Mouse (Mus musculus) lung, embryonic 14.5 days (tissue): ENCODE data around the gene Slc22a23. TPM values are rescaled to one million over a fixed set of nuclear protein-coding genes. Genes with fewer than 3 reads are reported as not detected.

ENCODE experiments used
- ATAC-seq: fragments of 200-750 bp; cut with Nextera tagmentation; 2 replicates; pipeline ENCODE4 v1.8.0; 2017; ENCODE audit warnings: mild to moderate bottlenecking, moderate TSS enrichment, moderate library complexity; ENCODE audit not compliant: insufficient read depth
- DNase-seq: peaks from one replicate; pipeline ENCODE4 v3.0.0-alpha.2; 2015
- H3K27ac ChIP-seq: fragments of 300-500 bp; sonication (generic); 2 replicates; pipeline ENCODE4 v1.5.1; 2014; ENCODE audit warnings: low read depth, mild to moderate bottlenecking, moderate library complexity
- H3K27me3 ChIP-seq: fragments of 300-500 bp; sonication (generic); 2 replicates; pipeline ENCODE4 v1.6.1; 2014; ENCODE audit warnings: low read length, control low read depth; ENCODE audit not compliant: insufficient read depth
- H3K36me3 ChIP-seq: fragments of 300-500 bp; sonication (generic); 2 replicates; pipeline ENCODE4 v1.6.1; 2014; ENCODE audit warnings: control low read depth; ENCODE audit not compliant: insufficient read depth
- H3K4me1 ChIP-seq: fragments of 300-500 bp; sonication (generic); 2 replicates; pipeline ENCODE4 v1.6.1; 2014; ENCODE audit warnings: antibody characterized with exemption, control low read depth; ENCODE audit not compliant: insufficient read depth
- H3K4me2 ChIP-seq: fragments of 300-500 bp; sonication (generic); 2 replicates; pipeline ENCODE4 v1.6.1; 2014; ENCODE audit warnings: mild to moderate bottlenecking
- H3K4me3 ChIP-seq: fragments of 300-500 bp; sonication (generic); 2 replicates; pipeline ENCODE4 v1.5.1; 2014; ENCODE audit warnings: low read depth, low read length
- H3K9ac ChIP-seq: fragments of 300-500 bp; sonication (generic); 2 replicates; pipeline ENCODE4 v1.6.1; 2014
- H3K9me3 ChIP-seq: fragments of 300-500 bp; sonication (generic); 2 replicates; pipeline ENCODE4 v1.6.1; 2016; ENCODE audit warnings: low read depth, low read length, control low read depth
- CTCF ChIP-seq: IDR thresholded peaks from 2 replicates; pipeline ENCODE4 v1.5.1; 2016; ENCODE audit warnings: antibody characterized with exemption, low read depth
- WGBS: fragments of 180-500 bp; shearing (Covaris S2); extraction: QIAGEN DNeasy Blood & Tissue Kit; methylation state at CpG from one replicate; pipeline ENCODE4 v1.1.7; 2014; 5-methylcytosine and 5-hydroxymethylcytosine counted together
- polyA plus RNA-seq: library from polyadenylated mRNA; unstranded; fragments of >200 nt; fragmentation: Nextera tagmentation; extraction: Ambion mirVana; gene quantifications from 2 replicates; pipeline ENCODE4 v1.2.1, GENCODE M21; 2014

The Slc22a23 gene
- polyA plus RNA-seq, 1 experiment from 2014 or later, result 7.5 TPM

- H3K27me3 ChIP-seq, result no peaks in the 10 kb centered on the region
- DNase-seq (no peak), ATAC-seq (no peak)
- H3K36me3 ChIP-seq, result no peaks in the 10 kb centered on the region
- no peak for TF ChIP-seq CTCF
- H3K9me3 ChIP-seq, result no peaks in the 10 kb centered on the region
- 79% methylated on average over 2 of the region's 2 CpGs for WGBS
- H3K4me3 ChIP-seq, result no peak overlapping the region
- no peak overlapping the region for H3K4me2 ChIP-seq
- no peak overlapping the region for H3K27ac ChIP-seq
- no peak overlapping the region for H3K9ac ChIP-seq
- peaks cover 3% of the 10 kb centered on the region; the same call in 1 of the 2 replicates for H3K4me1 ChIP-seq
Observed at GRCm38 (mm10) chr13:34289567-34289966, 55.4 kb downstream of the Slc22a23 start.

- no peak overlapping the region for H3K4me3 ChIP-seq
- H3K4me2 ChIP-seq, result no peak overlapping the region
- no peak for ATAC-seq
- H3K9ac ChIP-seq, result no peak overlapping the region
- H3K4me1 ChIP-seq, result peaks cover 3% of the 10 kb centered on the region; the same call in 1 of the 2 replicates
- H3K27me3 ChIP-seq, result no peaks in the 10 kb centered on the region
- TF ChIP-seq CTCF, result no peak
- DNase-seq, result no peak
- H3K36me3 ChIP-seq, result no peaks in the 10 kb centered on the region
- H3K9me3 ChIP-seq, result no peaks in the 10 kb centered on the region
- 65% methylated on average over 2 of the region's 2 CpGs for WGBS
- peak overlapping the region; percentile 79; the same call in 1 of the 2 replicates for H3K27ac ChIP-seq
Observed at GRCm38 (mm10) chr13:34288129-34288528, 56.9 kb downstream of the Slc22a23 start.

GRCm38 (mm10) chr13:34287601-34288083 is 57.3 kb downstream of the Slc22a23 start:
- no peaks in the 10 kb centered on the region for H3K27me3 ChIP-seq
- no peak for TF ChIP-seq CTCF
- H3K4me1 ChIP-seq, result peaks cover 3% of the 10 kb centered on the region; the same call in 1 of the 2 replicates
- H3K27ac ChIP-seq, result peak overlapping the region; percentile 79
- H3K9ac ChIP-seq, result no peak overlapping the region
- no peaks in the 10 kb centered on the region for H3K9me3 ChIP-seq
- DNase-seq (peak; percentile 60), ATAC-seq (no peak)
- H3K36me3 ChIP-seq, result no peaks in the 10 kb centered on the region
- WGBS, result 16% methylated on average over 9 of the region's 9 CpGs
- no peak overlapping the region for H3K4me3 ChIP-seq
- no peak overlapping the region for H3K4me2 ChIP-seq

GRCm38 (mm10) chr13:34281360-34281759 is 63.6 kb downstream of the Slc22a23 start:
- DNase-seq (no peak), ATAC-seq (no peak)
- Histone ChIP-seq H3K4me3 (no peak overlapping the region), H3K9me3 (no peaks in the 10 kb centered on the region), H3K4me1 (no peaks in the 10 kb centered on the region), H3K4me2 (no peak overlapping the region), H3K36me3 (no peaks in the 10 kb centered on the region), H3K9ac (no peak overlapping the region), H3K27me3 (no peaks in the 10 kb centered on the region), H3K27ac (no peak overlapping the region)
- 82% methylated on average over 6 of the region's 6 CpGs for WGBS
- no peak for TF ChIP-seq CTCF

- H3K4me3 ChIP-seq, result no peak overlapping the region
- no peaks in the 10 kb centered on the region for H3K9me3 ChIP-seq
- WGBS, result 66% methylated on average over 5 of the region's 5 CpGs
- H3K9ac ChIP-seq, result no peak overlapping the region
- H3K27me3 ChIP-seq, result no peaks in the 10 kb centered on the region
- no peak for TF ChIP-seq CTCF
- peak; percentile 21 for DNase-seq
- no peaks in the 10 kb centered on the region for H3K36me3 ChIP-seq
- H3K4me2 ChIP-seq, result no peak overlapping the region
- H3K27ac ChIP-seq, result no peak overlapping the region
- peak; percentile 49; the same call in 1 of the 2 replicates for ATAC-seq
- no peaks in the 10 kb centered on the region for H3K4me1 ChIP-seq
Observed at GRCm38 (mm10) chr13:34278759-34279270, 66.2 kb downstream of the Slc22a23 start.

- ATAC-seq, result no peak
- Histone ChIP-seq H3K27me3 (no peaks in the 10 kb centered on the region), H3K4me2 (no peak overlapping the region), H3K36me3 (no peaks in the 10 kb centered on the region), H3K4me3 (no peak overlapping the region), H3K4me1 (no peaks in the 10 kb centered on the region), H3K9ac (no peak overlapping the region), H3K9me3 (no peaks in the 10 kb centered on the region), H3K27ac (no peak overlapping the region)
- peak; percentile 18 for DNase-seq
- 46% methylated on average over 6 of the region's 6 CpGs for WGBS
- no peak for TF ChIP-seq CTCF
Observed at GRCm38 (mm10) chr13:34278288-34278701, 66.7 kb downstream of the Slc22a23 start.

GRCm38 (mm10) chr13:34277611-34278010 is 67.4 kb downstream of the Slc22a23 start:
- no peaks in the 10 kb centered on the region for H3K36me3 ChIP-seq
- TF ChIP-seq CTCF, result no peak
- WGBS, result 92% methylated on average over 2 of the region's 2 CpGs
- DNase-seq (no peak), ATAC-seq (no peak)
- no peak overlapping the region for H3K4me3 ChIP-seq
- H3K4me2 ChIP-seq, result no peak overlapping the region
- no peaks in the 10 kb centered on the region for H3K4me1 ChIP-seq
- no peaks in the 10 kb centered on the region for H3K9me3 ChIP-seq
- no peaks in the 10 kb centered on the region for H3K27me3 ChIP-seq
- H3K9ac ChIP-seq, result no peak overlapping the region
- no peak overlapping the region for H3K27ac ChIP-seq

GRCm38 (mm10) chr13:34277001-34277400 is 68.0 kb downstream of the Slc22a23 start:
- Histone ChIP-seq H3K9me3 (no peaks in the 10 kb centered on the region), H3K9ac (no peak overlapping the region), H3K4me1 (no peaks in the 10 kb centered on the region; the same call in 1 of the 2 replicates), H3K27ac (no peak overlapping the region), H3K4me3 (no peak overlapping the region), H3K27me3 (no peaks in the 10 kb centered on the region), H3K4me2 (no peak overlapping the region), H3K36me3 (no peaks in the 10 kb centered on the region)
- TF ChIP-seq CTCF, result no peak
- no peak for DNase-seq
- WGBS, result 76% methylated on average over 3 of the region's 3 CpGs
- no peak for ATAC-seq
